Mouse (Mus musculus) urinary bladder, postnatal 25 days (tissue): ENCODE results near the gene Nhlrc3.
A peak's percentile ranks its signal among the peaks of the same experiment; 100 is the strongest.

Source experiments
- DNase-seq: peaks from one replicate; pipeline ENCODE4 v3.0.0; 2022; ENCODE audit warnings: low spot score

Nhlrc3 gene

DNA sequence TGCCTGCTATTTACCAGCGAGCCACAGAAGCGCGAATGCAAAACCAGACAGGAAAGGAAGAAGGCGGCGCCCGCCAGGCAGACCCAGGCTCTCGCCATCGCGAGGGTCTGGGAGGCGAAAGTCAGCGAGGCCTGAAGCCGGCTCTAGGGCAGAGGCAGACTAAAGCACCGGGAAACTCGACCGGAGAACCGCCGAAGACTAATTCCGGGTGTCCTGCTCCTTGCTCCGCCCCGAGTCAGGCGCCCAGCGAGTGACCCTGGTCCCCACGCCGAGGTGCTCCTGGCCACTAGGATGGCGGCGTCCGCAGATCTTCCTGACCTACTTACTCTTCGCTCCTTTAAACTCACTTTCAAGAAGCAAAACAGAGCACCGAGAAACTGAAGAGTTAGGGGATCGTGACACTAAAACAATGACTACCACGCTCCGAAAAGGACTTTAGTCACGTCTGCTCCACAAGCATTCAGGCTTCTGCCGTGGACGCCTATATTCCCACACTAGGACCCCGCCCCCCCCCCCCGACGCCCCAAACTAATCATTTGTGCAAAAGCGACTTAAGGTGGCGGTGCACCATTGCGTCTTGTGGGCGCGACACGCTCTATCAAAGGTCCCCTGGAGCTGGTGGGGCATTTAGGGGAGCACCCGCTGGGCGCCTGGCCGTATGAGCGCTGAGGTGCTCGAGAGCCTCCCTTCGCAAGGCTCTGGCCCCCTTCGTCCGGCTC is at the start of gene Nhlrc3, which contains the start of gene Proser1:
Nhlrc3 (minus strand) TSS at position 287 of the 719 bp plus-strand sequence.
Proser1 (plus strand) TSS at position 621 of the 719 bp plus-strand sequence.
- DNase-seq = peak; percentile 92

DNA sequence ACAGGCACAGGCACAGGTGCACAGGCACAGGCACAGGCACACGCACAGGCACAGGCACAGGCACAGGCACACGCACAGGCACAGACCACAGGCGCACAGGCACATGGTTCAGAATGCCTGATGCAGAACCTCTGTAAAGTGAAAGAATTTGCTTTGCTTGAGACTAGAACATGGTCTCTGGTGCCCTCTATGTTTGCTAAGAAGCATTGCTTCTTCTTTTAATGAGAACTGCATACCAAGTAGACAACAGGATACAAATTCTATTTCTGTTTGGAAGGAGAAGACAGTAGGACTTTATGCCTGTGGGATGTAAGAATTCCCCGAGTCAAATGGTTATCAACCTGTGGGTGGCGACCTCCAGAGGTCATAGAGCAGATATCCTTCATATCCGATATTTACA is 39.3 kb upstream of the Nhlrc3 start:
- no peak for DNase-seq

DNA sequence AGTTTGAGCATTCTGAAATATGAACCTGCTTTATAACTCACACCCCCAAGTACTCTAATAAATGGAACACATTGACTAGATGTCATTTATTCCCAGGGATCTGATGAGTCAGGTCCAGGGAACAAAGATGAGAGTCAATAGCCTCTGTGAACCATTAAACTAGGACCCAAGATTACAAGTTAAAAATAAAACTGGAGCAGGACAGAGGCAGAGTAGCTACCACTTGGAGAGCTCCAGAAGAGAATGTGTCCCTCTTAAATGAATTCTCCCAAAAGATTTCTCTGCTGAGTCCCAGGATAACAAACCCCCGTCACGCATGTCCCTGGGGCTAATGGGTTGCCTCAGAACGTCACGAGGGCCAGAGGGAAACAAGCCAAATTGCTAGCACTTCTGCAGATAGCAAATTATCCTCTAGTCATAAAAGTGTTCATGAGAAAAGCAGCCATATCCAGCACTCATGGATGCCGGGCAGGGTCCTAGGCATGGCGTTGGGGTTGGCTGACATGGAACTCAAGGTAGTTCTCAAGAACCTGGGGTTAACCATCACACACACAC is 35.3 kb upstream of the Nhlrc3 start:
- no peak for DNase-seq

DNA sequence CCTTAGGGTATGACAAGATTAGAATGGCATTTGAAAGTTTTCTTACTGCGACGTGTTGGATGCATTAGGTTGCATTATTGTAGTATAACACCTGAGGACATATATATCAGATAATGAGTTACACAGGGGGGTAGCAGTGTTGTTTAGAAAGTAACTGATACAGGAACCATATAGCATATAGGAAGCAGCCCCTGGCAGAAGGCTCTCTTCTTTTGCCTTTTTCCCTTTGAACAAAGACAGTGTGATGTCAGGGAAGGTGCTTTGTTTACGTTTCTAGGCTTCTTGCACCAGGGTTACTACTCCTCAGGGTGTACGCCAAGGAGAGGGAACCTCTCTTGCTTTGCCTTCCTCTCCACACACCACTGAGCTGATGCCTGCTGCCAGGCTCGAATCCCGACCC is 25.2 kb upstream of the Nhlrc3 start, which contains the start of gene Stoml3:
Stoml3 (plus strand) TSS at position 301 of the 400 bp plus-strand sequence.
- DNase-seq = no peak

DNA sequence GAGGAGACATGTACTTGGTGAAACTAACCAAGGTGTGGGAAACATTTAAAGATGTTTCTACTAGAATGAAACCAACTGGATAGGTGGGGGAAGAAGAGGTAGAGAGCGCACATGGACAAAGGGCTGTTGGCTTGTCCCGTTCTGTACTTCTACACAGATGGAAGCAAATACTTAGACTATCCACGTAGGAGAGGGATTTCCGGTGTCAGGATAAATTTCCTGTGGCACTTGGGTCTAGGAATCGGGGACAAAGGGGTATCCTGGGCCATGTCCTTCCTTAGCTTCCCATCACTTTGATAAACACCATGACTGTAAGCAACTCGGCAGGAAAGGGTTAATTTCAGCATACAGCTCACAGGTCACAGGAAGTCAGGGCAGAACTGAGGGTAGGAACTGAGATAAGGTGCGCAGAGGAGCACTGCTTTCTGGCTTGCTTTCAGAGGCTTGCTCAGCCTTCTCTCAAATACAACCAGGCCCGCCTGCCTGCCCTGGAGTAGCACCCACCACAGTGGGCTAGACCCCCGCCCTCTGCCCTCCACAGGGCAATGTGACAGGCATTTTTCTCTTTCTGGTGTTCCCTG is 24.0 kb upstream of the Nhlrc3 start:
- DNase-seq = no peak

DNA sequence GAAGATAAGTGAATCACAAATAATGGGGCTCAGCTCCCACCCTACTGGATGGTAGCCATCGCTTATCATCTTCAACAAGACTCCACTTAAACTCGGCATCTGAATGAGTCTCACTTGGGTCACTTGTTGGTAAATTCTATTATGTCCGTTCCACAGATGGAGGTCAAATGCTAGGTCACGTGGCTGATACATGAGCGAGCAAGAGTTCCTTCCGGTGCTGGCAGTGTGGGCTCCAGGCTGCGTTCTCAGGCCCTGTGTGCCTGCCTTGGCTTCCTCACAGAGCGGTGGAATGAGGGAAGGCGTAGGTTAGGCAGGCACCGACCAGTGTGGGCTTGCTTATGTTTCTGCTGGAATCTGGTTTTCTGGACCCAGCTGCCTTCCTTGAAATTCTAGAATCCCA is 23.4 kb upstream of the Nhlrc3 start:
- no peak for DNase-seq

DNA sequence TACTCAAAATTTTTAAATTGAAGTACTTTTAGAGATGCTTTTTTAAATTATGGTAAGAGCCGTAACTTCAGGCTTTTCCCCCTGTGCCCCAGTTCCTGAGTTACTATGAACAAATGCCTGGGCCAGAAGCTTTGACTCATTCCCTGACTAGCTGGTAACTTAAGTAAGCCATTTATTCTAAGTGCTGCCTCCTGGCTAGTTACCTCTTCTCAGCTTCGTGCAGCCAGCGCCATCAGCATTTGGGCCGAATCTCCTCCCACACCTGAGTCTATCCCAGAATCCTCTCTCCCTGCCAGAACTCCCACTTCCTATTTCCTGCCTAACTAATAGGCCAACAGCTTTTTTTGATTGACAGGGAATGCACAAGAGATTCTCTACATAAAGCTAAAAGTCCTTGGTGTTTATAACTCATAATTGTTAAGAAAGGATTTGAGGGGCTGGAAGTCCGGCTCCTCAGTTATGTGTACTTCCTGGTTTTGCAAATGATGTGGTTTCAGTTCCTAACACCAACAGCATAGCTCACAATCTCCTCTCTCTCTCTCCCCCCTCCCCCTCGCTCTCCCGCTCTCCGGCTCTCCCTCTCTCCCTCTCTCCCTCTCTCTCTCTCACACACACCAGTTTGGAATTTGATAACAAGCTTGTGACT is 20.4 kb upstream of the Nhlrc3 start:
- no peak for DNase-seq

DNA sequence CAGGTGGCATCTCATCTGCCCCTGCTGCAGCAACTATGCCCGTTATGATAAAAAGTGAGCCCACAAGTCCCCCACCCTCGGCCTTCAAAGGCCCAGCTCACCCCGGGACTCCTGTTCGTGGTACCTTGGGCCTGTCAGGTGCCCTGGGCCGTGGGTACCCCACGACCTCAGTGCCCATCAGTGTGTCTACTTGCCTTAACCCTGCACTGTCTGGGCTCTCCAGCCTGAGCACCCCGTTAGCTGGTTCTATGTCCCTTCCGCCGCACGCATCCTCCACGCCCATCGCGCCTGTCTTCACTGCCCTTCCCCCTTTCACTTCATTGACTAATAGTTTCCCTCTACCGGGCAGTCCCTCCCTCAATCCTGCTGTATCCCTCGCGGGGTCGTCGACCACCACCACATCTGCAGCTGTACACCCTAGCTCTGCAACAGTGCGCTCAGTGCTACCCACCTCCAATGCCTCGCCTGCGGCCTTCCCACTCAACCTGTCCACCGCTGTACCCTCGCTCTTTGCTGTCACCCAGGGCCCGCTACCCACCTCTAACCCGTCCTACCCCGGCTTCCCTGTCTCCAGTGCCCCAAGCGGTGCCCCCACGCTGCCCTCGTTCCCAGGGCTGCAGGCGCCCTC is 15.4 kb upstream of the Nhlrc3 start:
- no peak for DNase-seq

DNA sequence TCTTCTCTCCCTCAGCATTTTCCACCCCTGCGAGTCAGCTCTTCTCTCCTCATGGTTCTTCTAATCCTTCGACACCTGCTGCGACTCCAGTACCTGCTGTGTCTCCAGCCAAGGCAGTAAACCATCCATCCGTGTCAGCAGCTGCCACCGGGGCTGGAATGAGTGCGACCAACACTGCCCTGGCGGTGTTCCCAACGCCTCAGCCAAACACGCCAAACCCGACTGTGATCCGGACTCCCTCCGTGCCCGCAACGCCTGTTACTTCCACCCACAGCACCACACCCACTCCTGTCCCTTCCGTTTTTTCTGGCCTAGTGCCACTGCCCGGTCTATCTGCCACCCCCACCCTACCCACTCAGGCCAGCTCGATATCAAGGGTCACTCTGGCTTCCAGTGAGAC is 14.3 kb upstream of the Nhlrc3 start:
- no peak for DNase-seq

DNA sequence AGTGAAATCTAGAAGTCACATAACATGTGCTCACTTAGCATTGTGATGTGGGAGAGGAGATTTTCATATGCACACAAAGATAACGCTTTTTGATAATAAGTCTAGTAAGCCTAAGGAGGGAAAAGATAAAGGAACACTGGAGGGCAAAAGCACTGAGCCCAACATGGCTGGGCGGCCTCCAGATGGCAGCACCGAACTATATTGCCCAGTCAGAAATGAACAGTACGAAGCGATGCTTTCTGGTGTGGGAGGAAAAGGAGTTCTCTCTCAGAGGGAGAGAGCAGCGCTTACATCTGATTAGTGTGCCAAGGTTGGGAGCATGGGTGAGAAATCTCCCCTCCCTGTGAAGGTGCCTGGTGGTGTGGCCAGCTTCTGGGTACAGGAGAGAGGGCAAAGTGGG is 12.8 kb upstream of the Nhlrc3 start:
- no peak for DNase-seq

DNA sequence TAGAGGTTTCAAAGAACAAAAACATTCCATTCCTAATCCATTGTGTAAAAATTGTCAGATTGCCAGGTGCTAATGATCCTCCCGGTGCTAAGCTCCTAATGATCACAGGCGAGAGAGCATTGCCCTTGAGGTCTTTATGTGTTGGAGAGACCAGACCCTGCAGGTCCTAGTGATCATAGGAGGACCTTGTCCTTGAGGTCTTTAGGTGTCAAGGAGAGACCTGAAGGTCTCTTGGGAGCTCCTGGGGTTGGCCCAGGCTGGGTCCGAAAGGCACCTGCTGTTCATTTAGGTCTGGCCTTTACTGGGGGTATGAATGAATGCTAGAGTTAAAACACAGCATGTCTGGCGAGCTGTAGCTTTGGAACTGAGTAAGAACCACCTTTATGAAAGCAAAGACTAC is 11.0 kb upstream of the Nhlrc3 start:
- no peak for DNase-seq

DNA sequence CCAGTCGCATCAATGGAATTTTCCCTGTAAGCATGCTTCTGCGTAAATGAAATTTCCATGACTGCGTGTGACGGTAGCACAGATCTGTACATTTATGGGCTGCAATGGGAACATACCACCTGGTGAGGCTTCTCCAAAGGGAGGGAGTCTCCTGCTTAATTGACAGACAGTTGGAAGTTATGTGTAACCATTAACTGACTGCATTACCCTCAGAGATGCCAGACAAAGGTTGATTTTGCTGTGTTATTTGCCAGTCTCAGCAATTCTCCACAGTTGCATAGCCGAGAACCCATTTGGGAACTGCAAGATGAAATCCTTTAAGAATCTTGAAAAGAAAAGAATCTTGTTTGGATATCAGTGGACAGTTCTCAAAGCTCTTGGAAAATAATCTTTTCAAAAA is 8.9 kb upstream of the Nhlrc3 start:
- no peak for DNase-seq

DNA sequence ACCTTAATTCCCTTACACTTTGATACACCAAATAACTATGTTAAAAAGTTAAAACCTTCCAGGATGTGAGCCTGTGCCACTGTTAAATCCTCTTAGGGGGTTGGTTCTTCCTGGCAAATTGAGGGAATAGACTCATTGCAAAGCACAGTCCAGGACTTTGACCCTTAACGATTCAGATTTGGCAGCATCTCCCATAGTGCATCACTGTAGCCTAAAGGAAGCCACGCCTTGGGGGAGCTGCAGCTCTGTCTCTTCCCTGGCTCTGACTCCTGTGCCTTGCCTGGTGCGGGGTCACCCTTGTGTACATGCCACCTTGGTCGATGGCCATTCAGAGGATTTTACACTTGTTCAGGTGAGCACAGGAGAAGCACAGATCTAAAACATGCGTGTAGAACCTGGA is 6.5 kb upstream of the Nhlrc3 start:
- DNase-seq = no peak

DNA sequence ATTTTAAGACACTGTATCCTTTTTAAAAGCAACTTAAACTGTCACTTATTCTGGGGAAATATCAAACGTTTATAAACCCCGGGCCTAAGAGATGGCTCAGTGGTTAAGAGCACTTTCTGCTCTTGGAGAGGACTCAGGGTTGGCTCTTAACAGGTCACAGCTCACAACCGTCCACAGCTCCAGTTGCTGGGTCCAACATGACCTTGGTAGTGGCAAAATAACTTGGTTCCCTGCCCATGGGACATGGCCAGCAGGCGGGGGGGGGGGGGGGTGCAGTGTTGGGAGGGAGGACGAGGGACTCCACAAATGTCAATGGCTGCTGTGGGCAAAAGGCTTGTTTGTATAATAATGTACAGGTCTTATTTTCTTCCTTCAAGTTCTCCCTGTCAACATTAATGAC is 4.2 kb upstream of the Nhlrc3 start:
- DNase-seq = no peak

DNA sequence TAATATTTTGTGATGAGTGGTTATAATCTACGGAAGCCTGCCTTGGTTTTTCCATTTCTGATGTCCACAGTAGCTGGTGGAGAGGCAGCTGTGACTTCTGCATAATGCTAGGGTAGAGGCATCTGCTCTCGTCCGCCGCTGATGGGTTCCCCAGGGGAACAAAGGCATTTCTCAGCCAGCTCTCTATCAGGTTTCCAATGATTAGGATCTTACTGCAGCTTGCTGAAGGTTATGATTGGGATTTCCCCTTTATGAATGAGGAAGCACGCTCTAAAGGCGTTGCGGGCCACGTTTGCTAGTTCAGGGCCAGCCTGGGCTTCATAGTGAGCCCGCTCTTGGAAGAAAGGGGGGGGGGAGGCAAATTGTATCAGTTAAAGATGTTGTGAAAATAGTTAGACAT is 3.3 kb upstream of the Nhlrc3 start:
- no peak for DNase-seq

DNA sequence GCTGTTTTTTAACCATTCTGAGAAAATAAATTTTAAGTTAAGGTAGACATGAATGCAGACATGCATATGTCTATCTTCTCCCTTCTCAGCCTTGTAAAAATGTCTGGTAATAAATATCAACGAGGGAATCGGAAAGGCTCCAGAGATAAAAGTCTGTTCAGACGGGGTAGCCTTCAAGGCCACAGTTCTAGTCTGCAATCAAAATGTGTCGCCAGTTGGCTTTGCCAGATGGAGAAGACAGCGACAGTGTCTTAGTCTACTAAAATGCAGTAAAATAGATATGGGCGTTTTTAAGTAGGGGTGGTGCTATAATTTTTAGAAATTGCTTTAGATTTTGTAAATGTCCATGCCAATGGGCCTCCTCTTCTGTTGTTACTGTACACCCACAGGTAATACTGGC is 2.2 kb upstream of the Nhlrc3 start:
- no peak for DNase-seq

DNA sequence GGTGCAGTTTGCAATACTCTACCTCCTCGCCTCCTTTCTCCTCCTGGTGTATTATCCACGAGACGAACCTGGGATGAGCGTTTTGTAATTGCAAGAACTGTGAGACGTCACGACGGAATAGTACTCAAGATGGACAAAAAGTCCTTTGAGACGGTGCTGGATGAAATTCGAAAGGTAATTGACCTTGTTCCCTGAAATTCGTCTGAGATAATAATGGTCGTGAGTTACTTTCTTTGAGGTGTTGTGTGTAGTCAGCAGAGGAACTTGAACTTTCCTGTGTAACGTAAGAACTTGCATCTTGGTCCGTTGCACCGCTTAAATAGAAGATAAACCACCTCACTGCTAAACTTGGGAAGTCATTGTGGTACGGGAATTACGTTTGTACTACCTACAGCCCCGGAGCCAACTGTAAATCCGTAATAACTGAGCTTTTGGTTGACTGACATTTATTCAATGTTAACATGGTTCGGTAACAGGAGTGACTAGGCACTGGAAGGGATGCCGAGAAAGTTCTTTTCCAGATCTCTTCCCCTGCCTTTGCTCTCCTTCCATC is 1.1 kb upstream of the Nhlrc3 start:
- DNase-seq = no peak

DNA sequence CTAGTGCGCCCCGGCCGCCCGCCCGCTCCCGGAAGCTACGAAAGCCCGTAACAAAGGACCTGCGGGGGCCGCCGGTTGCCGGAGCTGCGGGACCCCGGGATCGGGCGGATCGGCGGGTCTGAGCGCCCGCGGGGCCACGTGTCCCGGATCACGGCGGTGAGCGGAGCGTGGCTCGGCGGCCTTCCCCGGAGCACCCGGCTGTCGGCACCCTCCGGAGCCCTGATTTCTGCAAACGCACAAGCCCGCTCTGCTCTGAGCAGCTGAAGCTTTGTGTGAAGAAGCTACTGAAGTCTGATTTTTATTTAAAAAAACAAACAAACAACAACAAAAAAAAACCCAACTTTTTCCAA is 608 bp upstream of the Nhlrc3 start:
- DNase-seq = no peak

DNA sequence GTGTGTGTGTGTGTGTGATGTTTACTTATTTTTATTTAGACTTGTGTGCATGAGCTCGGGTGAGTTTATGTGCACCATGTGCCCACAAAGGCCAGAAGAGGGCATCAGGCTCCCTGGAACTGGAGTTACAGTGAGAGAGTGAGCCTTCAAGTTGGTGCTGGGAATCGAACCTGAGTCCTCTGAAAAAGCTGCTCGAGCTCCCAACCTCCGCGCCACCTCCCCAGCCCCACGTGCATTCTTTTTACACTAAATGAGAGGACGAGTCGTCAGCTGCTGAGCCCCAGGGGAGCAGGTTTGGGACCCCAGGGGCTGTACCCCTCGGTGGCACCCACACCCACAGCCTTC is 459 bp downstream of the Nhlrc3 start:
- no peak for DNase-seq

DNA sequence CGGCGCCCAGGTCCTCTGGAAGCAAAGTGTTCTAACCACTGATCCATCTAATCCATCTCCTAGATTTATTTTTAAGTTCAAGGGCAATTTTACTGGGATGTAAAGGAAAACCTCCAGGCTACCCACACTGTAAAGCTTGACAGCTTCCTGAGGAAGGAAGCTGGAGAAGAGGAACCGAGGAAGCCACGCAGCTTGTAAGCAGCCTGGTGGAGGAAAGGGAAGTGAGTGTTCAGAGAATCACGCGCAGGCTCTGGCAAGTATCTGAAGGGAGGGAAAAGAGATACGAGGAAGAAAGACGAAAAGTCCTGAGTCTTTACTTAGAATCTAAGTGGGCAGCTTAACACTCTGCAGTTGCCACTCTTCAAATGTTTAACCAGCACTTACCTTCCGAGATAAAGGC is 3.0 kb downstream of the Nhlrc3 start:
- DNase-seq = no peak

DNA sequence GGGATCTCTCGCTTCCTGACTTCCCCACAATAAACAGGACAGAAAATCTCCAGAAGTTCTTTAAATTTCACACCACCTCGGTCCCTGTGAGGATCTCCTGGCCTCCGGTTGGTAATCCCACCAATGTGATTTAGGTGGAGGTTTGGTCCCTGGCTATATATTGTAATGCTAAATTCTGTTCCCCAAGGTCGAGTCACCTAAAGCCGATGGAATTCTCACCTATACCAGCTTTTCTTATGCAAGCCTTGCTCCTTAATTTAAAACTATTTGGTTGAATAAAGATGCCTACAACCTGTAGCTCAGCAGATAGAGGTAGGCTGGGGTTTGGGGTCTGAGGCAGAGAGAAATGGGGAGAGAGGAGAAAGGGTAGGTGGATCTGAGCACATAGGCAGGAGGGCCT is 5.4 kb downstream of the Nhlrc3 start:
- DNase-seq = no peak

DNA sequence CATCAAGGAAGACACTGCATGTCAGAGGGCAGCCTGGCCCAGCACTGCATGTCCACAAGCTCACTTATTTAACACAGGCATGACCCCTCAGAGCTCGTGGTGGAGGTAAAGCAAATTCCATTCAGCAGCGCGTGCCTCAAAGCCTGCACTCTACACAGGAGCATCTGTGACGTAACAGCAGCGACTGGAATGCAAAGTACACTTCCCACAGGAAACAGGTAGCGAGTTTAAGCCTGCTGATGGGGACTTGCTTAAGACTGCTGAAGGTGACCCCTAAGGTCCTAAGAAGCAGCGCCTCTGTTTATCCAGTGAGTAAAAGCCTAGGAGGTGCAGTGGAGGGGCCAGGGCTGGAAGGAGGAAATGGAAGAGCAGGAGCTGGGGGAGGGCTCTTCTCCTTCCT is 8.1 kb downstream of the Nhlrc3 start:
- DNase-seq = no peak

DNA sequence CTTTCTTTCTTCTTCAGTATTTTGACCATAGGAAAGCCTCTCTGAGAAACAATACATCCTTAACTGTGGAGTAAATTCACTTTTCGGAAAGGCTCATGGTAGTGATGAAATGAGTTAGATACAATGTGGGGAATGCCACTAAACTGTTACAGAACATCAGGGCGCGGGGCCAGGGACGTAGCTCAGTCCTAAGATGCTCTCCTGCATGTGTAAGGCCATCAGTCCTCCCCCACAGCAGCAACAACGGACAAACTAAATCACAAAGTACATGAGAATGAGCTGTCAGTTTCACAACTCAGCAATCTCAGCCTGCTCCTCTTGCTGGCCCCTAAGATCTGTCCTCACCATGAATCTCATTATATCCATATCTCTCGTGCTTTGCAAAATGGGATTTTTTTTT is 8.6 kb downstream of the Nhlrc3 start:
- DNase-seq = no peak
